Mouse (Mus musculus) lung, postnatal 36 days (tissue): ENCODE measurements at regions not wholly inside any gene's neighbourhood (a gene's known extent, or its start where the extent isn't known, plus 50 kb on each side); places are given as distances from the start of the nearest gene placed in this dataset.

Experiments
- DNase-seq: peaks from one replicate; pipeline ENCODE4 v3.0.0; 2022; ENCODE audit warnings: mixed read lengths

DNA sequence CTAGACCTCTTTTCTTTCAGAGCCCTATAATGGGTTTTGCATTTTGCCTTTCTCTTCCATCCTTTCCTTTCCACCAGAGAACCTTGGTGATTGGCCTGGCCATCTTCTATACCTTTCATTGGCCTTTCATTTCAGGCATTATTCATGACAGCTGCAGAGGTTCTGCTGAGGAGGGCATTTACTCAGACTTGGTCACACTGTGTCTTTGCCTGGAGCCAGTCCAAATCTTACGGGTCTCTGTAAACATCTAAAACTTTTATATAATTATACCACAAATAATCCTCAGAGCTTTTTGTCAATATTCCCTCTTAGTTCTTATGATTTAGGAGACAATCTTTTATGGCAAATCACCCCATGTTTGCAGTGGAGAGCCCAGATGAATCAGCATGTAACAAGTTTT is 339.3 kb upstream of the Tmem161b start:
- no peak for DNase-seq

DNA sequence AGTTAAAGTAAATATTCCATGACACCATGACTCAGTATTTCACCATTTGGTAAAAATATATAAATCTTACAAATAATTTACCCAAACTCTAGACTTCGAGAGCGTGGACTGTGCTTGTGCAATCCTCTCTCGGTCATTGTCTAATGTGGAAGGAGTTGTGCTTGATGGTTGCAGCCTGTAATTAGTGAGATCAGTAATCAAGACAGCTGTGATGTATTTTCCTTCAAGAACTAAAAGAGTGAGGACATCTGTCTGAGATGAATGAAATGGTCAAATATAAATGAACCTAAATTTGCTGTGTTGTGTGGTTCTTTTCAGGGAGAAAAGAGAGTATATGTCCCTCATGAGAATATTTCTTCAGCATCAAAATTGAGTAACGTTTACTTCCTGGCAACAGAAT is 338.3 kb upstream of the Tmem161b start:
- no peak for DNase-seq

DNA sequence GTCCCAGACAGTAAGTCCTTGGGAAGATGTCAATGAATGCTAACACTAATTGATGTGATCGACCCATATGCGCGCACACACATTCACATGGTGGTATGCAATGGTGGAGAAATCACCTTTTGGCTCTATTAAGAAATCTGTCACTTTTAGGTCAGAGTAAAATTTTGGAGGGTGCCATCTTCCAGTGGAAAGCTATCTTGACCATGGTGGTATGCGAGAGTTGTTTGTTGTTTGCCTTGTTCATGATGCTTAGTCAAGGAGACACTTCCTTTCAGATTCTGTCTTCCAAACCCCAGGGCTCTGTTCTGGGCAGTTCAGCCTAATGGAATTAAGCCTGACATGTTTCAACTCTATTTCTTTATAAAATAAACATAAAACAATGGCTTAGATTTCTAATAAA is 337.9 kb upstream of the Tmem161b start:
- no peak for DNase-seq

DNA sequence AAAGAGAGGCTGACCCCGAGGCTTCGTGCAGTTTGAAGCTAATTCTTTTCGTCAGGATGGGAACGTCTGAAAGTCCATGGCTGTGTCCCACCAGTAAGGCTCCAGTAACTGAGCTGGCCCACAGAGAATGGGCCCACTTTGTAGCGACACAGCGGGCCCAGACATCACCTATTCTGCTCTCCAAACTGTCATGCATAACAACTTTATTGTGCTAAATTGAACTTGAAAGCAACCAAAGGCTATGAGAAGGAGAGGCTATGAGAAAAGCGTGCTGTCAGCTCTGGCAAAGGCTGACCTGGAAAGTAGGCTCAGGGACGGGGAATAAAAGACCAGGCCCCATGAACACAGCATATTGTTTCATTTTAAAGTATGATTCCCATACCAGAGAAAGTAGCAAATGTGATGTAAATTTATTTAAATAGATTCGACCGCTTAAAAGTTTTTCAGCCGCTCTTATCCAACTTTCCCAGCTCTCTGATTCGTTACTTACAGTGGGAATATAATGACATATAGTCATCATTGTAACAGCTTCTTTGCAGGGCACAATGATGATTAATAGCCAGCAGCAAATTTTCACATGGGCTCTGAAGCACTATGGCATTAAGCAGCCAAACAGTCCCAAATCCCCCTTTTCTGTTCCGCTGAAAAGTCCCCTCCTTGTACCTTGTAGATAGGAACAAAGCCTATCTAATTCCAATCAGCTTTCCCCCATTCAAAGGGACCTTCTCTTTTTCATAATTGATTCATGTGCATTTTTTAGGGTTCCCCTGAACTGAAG is 337.1 kb upstream of the Tmem161b start:
- DNase-seq, result no peak

DNA sequence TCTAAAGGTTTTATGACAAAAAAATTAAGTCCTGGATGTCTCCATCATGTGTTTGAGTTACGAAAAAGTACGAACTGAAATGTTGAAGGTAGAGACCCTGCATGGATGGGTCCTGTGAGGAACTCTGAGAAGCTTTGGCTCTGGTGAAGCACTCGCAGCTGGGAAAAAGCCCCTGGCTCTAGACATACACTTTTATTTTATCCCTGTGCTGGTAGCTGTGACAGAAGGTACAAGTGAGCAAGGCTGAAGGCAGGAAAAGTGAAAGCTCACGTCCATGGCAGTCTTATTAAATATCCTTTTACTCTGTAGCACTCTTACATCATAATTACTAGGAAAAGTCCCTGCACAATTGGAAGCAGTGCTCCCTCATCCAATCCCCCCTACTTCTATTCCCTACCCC is 336.4 kb upstream of the Tmem161b start:
- DNase-seq, result no peak

DNA sequence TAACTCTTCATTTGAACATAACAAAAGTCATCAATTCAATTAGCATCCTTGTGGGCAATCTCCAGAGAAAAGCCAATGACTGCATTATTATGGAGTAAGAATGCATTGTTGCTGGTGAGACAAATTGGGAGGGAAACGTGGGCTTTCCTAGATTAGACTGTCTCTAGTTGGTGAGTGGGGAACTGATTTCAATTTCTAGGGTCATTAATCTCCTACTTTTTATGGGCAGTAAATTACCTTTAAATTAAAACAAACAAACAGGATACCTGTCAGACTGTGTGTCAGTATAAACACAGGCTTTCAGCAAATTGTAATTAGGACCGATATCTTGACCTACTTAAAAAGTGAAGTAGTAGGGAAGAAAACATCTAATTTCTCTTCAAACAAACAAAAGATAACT is 307.4 kb upstream of the Tmem161b start:
- DNase-seq, result no peak

DNA sequence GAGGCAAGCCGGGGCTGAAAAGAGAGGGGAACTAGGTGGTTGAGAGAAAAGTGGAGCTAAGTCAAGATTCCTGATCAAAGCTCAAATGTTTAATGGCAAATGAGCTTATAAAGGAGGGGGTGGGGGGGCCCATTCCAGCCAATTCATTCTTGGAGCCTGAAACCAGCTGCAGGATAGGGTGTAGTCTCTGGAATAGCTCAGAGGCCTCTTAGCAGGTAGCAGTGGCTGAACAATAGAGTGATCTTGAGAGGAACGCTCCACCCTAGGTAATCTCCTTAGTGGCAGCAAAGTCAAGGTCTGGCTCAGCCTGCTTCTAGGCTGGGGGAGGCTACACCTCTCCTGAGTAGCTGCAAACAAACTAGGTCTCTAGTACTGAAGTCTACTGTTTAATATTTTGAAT is 289.3 kb upstream of the Tmem161b start:
- no peak for DNase-seq

DNA sequence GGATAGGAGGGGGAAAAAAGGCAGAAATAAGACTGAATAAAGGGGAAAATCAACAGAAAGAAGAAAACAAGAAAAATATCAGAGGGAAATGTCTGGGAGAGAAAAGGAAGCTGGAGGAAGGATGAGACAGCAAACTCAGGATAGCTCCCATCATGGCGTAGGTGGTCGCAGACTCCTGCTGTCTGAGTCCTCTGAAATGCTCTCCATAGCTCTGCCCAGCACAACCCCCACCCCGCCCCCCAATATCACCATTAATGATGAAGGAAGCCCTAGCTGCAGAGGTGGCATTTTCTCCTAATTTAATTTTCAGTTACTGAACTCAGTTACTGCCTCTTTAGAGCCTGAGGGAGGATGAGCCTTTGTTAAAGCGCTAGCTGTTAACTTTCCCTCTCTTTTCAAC is 275.6 kb upstream of the Tmem161b start:
- no peak for DNase-seq

DNA sequence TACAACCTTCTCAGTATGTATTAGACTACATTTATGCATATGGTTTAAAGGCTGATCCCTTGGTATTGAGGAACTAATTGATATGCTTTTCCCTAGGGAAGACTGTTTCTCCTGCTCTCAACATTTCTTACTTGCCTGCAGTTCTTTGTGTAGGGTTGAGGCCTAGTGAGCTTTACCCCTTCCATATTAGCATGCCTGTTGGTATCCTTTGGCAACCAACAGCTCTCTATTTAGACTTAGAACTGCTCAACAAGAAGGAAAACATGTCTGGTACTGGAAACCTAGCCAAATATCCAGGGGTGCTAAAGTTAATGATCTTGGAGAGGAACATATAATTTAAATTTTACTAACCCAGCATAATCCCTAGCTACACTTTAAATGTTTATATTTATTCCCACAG is 270.9 kb upstream of the Tmem161b start:
- no peak for DNase-seq

DNA sequence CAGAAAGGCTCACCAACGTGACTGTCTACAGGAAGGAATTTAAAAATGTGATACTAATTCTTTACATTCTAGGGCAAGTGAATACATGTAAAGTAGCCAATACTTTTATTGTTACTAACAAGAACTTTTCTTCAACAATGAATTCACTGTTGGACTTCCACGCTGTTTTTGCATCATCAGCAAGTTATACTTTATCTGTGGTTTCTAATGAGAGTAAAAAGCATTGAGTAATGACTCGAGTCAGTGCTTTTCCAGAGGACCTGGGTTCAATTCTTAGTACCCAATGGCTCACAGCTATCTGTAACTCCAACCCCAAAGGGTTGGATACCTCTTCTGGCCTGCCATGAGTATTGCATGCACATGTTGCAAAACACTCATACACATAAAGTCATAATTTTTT is 270.3 kb upstream of the Tmem161b start:
- DNase-seq, result no peak

DNA sequence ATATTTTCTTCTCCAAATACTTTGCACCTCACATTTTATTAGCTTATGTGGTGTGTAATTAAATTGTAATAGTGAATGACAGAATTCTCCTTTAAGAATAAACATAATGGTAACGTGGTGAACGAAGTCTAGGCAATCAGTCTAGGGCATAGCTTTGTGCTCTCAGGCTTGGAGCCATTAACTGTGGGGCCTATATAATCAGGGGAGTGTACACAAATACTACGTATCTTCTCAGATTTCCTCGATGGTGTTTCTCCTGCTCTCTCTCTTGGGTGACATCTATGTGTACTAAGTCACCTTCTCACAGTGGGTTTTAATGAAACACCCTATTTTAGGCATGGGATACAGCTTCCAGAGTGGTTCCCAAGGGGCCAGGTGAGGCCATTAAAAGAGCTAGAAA is 269.7 kb upstream of the Tmem161b start:
- no peak for DNase-seq

DNA sequence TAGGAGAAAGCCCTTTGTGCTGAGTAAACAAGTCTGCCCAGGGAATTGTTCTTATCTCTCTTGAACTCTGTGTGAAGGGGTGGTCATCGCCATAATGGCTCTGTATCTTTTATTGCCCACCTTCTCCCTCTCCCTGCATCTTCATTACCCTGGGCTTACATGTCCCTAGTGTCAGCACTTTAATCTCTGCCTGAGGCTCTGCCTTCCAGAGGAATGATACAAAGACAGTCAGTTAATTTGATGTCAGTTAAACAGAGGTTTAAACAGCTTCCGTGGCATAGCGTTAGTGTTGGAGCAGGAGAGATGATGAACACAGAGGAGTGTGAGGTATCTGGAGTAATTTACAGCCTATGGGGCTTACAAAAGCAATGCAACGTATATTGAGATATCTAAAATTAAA is 269.2 kb upstream of the Tmem161b start:
- DNase-seq, result no peak

DNA sequence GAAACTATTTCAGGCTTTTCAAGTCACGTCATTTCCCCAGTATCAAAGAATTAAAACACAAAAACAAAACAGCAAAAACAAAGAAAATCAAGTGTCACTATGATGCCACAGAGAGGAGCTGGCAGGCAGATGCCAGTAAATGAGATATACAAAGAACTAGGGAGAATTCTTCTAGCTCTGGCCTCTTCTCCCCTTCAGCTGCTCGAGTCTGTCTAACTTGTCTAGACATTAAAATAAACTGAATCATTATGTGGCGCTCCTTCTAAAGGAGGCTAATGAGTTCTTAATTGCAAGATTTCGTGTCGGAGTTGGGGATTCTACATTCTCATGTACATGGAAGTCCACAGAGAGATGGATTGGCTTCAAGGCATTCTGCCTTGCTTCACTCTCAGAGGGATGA is 266.4 kb upstream of the Tmem161b start:
- DNase-seq, result no peak

DNA sequence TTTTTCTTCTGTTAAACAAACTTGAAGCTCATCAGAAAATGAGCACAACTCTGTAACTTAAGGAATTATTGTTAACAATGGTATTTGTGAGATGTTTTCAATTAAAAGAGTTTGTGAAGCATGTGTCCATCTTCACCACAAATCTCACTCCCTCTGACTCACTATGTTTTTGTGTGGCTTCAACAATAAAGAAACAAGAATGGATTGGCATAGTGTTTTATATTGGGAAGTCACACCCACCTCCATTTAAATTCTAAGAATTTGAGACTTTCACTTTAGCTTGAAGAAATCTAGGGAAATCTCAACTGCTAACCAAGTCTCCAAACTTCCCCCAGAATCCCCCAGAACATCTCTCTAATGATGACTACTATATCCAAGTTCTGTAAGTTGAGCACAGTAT is 243.6 kb upstream of the Tmem161b start:
- no peak for DNase-seq

DNA sequence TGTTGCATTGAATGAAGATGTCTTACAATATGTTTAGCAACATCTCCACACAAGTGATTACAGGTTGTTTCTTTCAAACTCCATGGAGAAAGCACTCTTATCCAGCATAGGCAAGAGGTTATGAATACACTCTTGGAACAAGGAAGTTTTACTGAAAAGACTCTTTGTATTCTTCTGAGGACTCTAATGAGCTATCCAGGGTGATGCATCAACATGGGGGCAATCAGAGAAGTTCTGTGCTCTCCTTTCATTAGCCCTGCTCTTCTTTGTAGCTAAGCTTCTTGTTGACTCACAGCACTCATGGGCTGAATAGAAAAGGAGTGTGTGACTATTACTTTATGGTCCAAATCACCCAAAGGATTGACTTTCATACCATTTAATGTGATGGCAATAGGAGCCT is 242.6 kb upstream of the Tmem161b start:
- no peak for DNase-seq

DNA sequence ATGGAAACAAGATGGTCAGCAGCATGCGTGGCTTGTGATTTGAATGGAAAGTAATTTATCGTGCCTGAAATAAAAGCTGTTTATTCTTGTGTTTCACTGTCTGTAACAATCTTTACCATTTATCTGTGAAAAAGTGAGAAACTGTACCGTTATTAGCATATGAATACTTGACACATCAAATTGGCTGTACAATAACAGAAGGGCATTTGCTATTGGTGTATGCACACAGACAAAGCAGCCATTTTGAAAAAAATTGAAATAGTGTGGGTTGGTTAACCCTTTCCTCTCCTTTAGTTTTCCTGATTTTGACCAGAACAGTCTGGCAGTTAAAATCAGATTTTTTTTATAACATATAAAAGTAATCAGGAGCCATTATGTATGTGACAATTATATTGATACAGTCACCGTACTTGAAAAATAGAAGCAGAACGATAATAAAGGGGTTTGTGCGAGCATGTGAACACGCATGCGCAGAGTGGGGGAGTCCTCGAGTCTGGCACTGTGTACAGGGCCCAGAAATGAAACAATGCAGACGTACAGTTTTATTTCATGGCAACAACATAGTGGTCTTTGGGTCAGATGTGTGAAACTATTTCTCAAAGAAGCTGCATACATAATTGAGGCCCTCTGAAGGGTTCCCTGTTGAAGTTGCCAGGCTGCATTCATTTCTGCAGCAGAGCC is 237.3 kb upstream of the Tmem161b start:
- DNase-seq, result no peak

DNA sequence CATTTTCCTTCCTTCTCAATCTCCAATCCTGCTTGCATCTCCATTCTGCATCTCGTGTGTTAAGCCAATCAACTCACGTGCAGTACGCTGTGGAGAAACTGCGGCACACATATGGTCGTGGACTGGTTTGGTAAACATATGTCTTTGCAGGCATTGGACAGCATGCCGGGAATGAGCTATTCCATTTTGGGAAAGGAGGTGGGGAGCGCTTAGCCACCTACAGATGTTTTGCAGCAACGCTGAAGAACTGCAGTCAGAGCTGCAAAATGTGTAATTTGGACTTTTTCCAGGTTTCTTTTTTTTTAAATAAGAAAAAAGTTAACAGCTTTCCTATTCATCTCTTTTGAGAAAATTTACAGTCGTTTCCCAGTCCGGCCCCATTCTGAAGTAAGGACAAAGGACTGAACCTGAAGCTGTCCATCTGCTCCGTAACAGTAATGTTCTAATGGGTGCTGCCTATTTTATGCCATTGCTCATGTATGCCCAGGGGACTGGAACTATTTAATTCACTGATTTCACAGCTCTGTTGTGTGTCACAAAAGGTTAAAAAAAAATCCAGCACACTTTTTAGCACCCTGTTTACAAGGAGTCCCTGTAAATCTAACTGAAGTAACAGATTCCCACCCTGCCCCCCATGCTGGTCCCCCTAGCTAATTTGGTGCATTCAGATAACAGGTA is 234.2 kb upstream of the Tmem161b start:
- no peak for DNase-seq

DNA sequence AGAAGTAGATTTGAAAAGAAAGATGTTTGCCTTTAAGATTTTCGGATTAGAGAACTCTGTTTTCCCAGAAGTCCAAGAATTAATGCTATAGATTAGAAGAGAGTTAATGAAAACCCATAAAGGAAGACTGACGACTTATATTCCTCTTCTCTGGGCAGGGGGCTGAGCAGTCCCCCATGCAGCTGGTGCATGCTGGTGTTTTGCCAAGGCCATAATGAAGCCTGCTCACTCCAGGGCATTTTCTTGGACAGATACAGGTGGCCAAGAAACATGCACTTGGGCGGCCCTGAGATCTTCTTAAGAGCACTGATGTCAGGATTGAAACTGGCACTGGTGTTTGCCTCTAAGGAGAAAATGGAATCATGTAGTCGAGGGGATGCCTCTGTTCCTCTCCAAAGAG is 233.6 kb upstream of the Tmem161b start:
- no peak for DNase-seq

DNA sequence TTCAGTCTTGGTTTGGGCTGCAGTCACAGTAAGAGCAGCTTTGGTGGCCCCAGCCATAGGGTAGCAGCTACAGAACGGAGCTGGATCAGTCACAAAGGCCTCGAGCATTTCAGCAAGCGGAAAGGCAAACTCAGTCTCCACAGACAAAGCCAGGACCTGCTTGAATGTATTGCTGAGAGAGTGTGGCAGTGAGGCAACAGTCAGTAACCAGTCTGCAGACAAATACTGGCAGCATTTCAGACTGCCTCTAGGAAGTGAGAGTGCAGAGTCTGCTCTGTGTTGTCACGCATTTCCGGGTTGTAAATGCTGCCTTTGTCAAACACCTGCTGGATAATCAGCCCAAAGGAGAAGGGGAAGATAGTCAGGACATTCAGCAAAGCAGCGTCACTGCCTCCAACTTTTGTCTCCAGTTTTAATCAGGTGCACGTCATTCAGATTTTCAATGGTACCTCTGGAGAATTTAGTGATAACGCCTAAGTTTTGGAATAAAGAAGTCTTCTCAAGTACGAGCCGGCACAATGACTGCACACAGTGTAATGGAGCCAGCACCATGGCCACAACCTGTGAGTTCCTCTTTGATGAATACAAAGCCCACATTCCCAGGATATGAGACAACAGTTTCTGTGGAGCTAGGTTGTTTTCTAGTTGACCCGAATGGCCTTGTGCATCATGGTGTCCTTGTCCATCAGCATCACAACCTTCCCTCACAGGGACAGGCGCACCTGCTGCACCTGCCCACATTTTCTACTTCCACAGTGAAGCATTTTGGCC is 224.3 kb upstream of the Tmem161b start:
- DNase-seq, result no peak

DNA sequence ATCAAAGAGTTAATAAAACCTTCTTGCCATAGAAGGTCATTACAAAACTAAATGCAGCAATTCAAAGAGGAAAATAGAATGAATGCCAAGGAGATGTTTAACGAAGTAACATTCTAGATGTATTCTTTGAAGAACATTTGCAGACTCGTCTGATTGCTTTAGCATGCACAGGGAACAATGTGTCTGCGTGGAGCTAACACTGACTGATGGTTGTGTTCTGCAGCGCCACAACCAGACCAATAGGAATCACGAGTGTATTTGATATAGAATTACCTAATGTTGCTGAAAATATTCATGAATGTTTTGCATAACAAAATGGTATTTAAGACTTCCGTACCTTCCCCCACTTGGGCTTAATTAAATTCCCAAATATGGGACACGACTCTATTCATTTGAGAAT is 200.3 kb upstream of the Tmem161b start:
- DNase-seq, result no peak

DNA sequence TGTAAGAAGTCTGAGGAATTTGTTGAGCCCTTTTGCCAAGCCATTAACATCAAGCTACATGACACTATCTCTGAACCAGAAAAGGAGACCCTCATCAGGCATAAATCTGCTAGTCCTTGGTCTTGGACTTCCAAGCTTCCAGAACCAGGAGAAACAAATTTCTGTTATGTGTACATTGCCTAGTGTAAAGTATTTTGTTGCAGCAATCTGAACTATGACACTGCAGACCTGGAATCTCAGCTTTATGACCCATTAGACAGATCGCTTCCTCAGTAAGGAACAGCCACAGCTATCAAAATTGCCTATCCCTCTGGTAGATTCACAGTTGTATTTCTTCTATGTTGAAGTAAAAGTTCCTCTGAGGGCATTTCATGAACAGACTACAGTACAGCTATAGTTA is 199.1 kb upstream of the Tmem161b start:
- no peak for DNase-seq

DNA sequence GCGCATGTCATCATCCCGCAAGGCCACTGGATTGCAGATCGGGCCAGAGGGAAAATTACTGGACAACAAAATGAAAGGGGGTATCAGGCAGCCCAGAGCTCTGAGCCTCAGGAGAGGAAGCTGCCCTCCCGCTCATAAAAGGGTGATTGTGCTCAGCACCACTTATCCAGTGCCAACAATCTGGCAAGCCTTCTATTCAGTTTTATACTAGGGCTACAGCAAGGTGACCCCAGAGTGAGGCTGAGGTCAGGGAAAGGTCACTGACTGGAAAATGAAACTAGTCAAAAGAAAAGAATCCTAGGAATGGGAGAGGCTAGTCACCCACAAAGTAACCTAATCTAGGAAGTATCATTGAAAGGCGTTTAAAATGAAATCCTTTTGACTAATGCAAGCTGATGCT is 198.5 kb upstream of the Tmem161b start:
- DNase-seq, result no peak

DNA sequence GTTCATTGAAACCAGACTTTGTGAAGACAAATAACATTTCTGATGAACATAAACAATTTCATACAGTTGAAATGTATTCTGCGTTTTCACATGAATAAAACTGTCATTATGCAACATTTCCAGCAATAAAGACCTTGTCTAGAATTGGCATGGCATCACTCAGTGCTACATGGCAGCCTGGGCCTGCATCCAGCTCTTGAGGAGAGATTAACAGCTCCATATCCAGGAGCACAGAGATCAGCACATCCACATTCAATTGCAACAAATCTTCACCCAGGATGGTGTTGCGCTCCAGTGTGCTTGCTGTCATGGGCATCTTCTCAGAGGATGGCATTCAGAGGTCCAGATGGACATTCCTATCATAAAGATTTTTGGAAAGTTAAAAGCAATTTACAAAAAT is 196.7 kb upstream of the Tmem161b start:
- DNase-seq, result no peak

DNA sequence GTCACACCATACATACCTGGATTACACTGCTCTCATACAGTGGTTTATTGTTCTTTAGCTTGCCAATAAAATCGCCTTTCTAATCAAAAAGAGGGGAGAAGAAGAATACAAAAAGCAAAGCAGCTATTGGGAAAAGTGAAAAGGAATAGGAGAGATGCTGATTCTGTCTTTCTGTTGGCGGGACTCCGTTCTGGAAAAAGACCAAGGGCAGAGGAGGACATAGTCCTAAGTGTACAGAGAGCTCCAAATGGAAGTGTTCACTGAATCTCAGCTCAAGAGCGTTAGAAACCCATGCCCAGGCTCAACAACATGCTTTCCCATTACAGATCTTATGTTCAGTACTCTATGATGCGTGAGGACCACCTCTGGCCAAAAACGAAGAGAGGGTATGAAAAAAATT is 174.4 kb upstream of the Tmem161b start:
- no peak for DNase-seq
